Mouse (Mus musculus) brain, embryonic 14.5 days (tissue): ENCODE results near the gene Ttc30a2.

ENCODE experiments used
- CTCF ChIP-seq: fragments of 200-500 bp; IDR thresholded peaks from 2 replicates; pipeline ENCODE4 v1.5.1; 2012; ENCODE audit warnings: inconsistent platforms, mild to moderate bottlenecking, moderate library complexity, borderline replicate concordance; ENCODE audit not compliant: insufficient read depth, insufficient read length; ENCODE audit errors: extremely low read depth
- POLR2A ChIP-seq: fragments of 200-500 bp; IDR thresholded peaks from 2 replicates; pipeline ENCODE4 v1.6.1; 2012; ENCODE audit warnings: mild to moderate bottlenecking, inconsistent platforms, borderline replicate concordance; ENCODE audit not compliant: poor library complexity, insufficient read depth, insufficient read length, severe bottlenecking; ENCODE audit errors: extremely low read depth

- TF ChIP-seq CTCF: no peak
- no peak for TF ChIP-seq POLR2A
Observed at GRCm38 (mm10) chr2:75989694-75990093, 11.7 kb upstream of the Ttc30a2 start.
